Mouse (Mus musculus) brown adipose tissue, adult 24 weeks (tissue): ENCODE measurements around the gene Stpg3. TPM values are rescaled to one million over a fixed set of nuclear protein-coding genes. Genes with fewer than 3 reads are reported as not detected.
A peak's percentile ranks its signal among the peaks of the same experiment; 100 is the strongest.

ENCODE experiments used
- H3K27ac ChIP-seq: fragments of 200-500 bp; replicated peaks from 2 replicates; pipeline ENCODE4 v1.5.1; 2012; ENCODE audit warnings: low read depth, mild to moderate bottlenecking, low read length
- H3K4me1 ChIP-seq: fragments of 200-500 bp; 2 replicates; pipeline ENCODE4 v1.6.1; 2012; ENCODE audit warnings: low read length, mixed read lengths; ENCODE audit not compliant: control insufficient read depth, insufficient read depth, insufficient read length
- H3K4me3 ChIP-seq: fragments of 200-500 bp; 2 replicates; pipeline ENCODE4 v1.5.1; 2012; ENCODE audit warnings: low read depth, mild to moderate bottlenecking, low read length, moderate library complexity; ENCODE audit not compliant: insufficient read depth
- polyA plus RNA-seq: library from polyadenylated mRNA; stranded (reverse); fragments of >200 nt; gene quantifications from 2 replicates; pipeline ENCODE4 v1.2.4, GENCODE M21; 2012; ENCODE audit not compliant: missing spikeins, insufficient read depth, insufficient read length

The Stpg3 gene
- polyA plus RNA-seq, 1 experiment = not detected

- H3K27ac ChIP-seq = no peak overlapping the region
- H3K4me1 ChIP-seq = peaks cover 15% of the 10 kb centered on the region
- no peak overlapping the region for H3K4me3 ChIP-seq
Observed at GRCm38 (mm10) chr2:25200631-25201030, 13.8 kb downstream of the Stpg3 start.

GRCm38 (mm10) chr2:25197946-25198345 is 16.5 kb downstream of the Stpg3 start:
- no peak overlapping the region for H3K4me3 ChIP-seq
- peaks cover 22% of the 10 kb centered on the region for H3K4me1 ChIP-seq
- H3K27ac ChIP-seq = peak overlapping the region; percentile 85

DNA sequence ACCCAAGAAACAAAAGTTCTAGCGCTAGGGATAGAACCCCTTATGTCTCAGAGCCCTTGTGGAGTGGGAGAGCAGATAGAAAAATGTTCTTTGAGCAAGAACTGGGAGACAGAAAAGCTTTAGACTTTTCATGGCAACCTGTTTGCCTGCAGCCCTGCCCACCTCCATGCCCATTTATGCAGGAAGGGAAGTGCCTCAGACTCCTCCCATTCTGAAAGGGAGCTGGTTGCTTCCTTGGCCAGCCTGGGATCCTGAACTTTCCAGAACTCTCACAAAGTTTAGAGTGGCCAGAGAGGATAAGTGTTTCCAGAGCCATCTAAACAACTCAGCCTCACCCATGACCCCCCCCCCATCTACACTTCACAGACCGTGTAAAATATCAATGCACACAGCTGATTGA is 17.2 kb downstream of the Stpg3 start:
- Histone ChIP-seq H3K27ac (peak overlapping the region; percentile 85), H3K4me1 (peaks cover 22% of the 10 kb centered on the region), H3K4me3 (peak overlapping the region; percentile 10)

DNA sequence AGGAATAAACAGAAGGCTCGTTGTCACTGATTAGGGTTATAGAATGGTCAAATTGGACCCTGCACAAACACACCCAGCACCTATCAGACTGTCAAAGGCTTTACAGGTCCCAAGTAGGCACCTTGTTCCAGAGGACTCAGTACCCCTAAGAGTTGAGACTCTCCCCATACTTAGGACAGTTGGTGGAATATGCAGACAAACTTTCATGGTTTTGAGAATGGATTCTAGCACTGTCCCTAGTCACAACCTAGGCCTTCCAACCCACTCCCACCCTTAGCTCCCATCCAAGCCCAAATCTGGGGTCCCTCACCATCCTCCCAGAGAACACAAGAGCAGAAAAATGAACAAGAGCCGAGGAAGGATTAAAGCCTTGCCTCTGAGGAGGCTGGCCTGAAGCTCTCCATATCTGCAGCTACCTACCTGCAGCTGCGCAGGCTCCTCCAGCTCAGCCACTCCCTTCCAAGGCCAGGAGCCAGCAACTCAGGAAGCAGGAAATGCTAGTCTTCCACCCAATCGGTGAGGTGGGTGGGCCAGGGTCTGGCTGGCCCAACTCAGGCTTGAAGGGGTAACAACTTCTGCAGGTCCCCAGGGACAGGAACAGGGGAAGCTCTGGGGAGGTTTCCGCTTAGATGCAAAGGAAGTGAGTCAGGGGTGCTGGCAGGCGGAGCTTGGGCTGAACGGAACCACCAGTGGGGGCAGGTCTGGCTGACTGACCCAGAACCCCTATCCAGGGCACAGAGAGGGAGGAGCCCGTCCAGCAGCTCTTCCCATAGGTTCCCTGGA is 18.1 kb downstream of the Stpg3 start, which contains the start of gene Tor4a:
Tor4a (minus strand) TSS at position 715 of the 783 bp plus-strand sequence.
- peak within 1 kb of the TSS; percentile 85 for H3K27ac ChIP-seq
- peaks cover 22% of the 10 kb centered on the region for H3K4me1 ChIP-seq
- H3K4me3 ChIP-seq = peak within 1 kb of the TSS; percentile 63

GRCm38 (mm10) chr2:25195211-25196156 is 19.0 kb downstream of the Stpg3 start:
- H3K4me1 ChIP-seq = peaks cover 22% of the 10 kb centered on the region

GRCm38 (mm10) chr2:25194486-25195171 is 19.8 kb downstream of the Stpg3 start:
- peak overlapping the region; percentile 70; the same call in 1 of the 2 replicates for H3K27ac ChIP-seq

More at GRCm38 (mm10) chr2:25195211-25196156, 19.0 kb downstream of the Stpg3 start:
- Histone ChIP-seq H3K4me3 (peak overlapping the region; percentile 63), H3K27ac (peak overlapping the region; percentile 84)

GRCm38 (mm10) chr2:25194006-25194405 is 20.4 kb downstream of the Stpg3 start:
- Histone ChIP-seq H3K27ac (peak overlapping the region; percentile 70), H3K4me1 (peaks cover 22% of the 10 kb centered on the region), H3K4me3 (0 out of 2 replicates have a peak overlapping the region, but pooled peaks have one; percentile 0)

More at GRCm38 (mm10) chr2:25194486-25195171, 19.8 kb downstream of the Stpg3 start:
- Histone ChIP-seq H3K4me3 (peak overlapping the region; percentile 63), H3K4me1 (peaks cover 22% of the 10 kb centered on the region)

DNA sequence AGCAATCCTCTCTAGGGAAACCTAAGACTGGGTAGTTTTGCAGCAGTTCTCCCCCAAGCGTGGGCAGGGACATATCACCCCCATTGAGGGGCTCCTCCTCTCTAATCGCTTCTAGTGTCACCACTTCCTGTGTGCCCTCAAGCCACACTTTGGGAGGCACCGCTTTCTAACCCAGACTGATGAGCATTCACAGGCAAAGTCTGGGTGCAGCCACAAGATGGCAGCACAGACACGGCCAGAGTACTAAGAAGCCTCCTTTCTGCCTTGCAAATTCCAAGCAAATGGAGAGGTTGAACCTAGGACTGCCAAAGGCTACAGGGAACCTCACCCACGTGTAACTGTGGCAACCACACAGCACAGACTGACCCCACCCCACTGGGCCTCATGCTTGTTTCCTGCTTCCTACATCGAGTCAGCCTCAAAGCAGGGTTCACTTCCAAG is 21.1 kb downstream of the Stpg3 start:
- peak overlapping the region; percentile 0; the same call in 1 of the 2 replicates for H3K4me3 ChIP-seq
- H3K27ac ChIP-seq = peak overlapping the region; percentile 70
- H3K4me1 ChIP-seq = peaks cover 21% of the 10 kb centered on the region

DNA sequence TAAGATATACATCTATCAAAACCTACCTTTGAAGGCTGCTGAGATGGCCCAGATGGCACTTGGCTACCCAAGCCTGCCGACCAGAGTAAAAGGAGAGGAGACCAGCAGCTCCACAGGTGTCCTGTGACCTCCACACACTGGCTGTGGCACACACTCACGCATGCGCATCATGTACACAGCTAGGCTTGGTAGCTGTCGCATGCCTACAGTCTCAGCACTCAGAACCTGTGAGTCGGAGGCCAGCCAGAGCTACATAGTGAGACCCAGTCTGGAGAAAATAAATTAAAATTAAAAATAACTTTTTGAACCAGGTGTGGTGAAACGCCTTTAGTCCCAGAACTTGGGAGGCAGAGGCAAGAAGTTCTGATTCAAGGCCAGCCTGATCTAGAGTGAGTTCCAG is 26.6 kb downstream of the Stpg3 start:
- H3K4me3 ChIP-seq = no peak overlapping the region
- H3K27ac ChIP-seq = no peak overlapping the region
- H3K4me1 ChIP-seq = peaks cover 11% of the 10 kb centered on the region

DNA sequence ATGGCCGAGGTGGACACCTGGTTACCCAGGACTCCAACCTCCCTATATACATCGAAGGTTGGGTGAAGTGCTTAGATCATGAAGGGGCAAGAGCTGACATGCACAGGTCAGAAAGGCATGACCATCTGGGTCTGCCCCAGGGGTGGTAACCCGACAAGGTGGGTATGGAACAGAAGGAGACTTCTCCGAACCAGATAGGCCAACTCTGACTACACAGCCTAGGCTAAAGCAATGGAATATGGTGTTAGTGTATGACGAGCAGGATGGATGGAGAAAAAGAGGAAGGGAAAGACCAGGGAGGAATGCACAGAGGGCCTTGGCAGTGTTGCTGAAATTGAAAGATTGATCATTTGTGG is 27.9 kb downstream of the Stpg3 start:
- H3K4me3 ChIP-seq = no peak overlapping the region
- H3K4me1 ChIP-seq = peaks cover 11% of the 10 kb centered on the region
- no peak overlapping the region for H3K27ac ChIP-seq

- Histone ChIP-seq H3K4me1 (peaks cover 11% of the 10 kb centered on the region), H3K4me3 (peak overlapping the region; percentile 55), H3K27ac (peak overlapping the region; percentile 64)
Observed at GRCm38 (mm10) chr2:25185625-25186574, 28.5 kb downstream of the Stpg3 start.

DNA sequence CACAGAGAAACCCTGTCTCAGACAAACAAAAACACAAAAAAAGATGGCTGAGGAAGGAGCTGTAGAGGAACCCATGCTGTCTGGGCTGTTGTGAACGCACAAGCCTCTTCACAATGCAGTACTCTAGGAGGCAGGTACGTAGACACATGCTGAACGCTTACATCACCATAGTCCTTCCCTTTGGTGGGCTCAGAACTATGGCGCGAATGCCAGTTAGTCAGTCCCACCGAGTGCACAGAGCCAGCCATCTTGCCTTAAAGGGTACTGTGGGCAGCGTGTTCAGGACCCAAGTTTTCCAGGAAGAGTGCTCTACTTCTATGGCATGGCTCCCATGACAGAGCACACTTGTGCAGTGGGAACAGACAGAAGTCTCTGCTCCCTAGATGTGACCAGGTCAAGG is 29.9 kb downstream of the Stpg3 start:
- peak overlapping the region; percentile 64; the same call in 1 of the 2 replicates for H3K27ac ChIP-seq
- H3K4me1 ChIP-seq = peaks cover 11% of the 10 kb centered on the region
- no peak overlapping the region for H3K4me3 ChIP-seq

DNA sequence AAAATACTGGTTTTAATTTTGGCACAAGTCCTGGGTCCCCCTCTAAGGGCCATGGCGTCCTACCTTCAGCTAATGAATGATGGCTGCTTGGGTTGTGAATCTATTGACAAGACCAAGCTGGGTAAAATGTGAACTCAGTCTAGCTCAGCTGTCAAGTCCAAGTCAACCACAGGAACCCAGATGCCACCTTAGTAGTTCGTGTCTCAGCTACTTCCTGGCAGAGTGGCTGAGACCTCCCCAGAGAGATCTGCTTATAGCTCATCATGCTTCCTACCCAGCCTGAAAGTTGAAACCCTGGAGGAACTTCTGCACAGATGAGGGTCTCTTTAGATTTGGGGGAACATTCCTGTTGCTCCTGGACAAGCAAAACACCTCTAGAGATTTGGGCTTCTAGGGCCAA is 31.1 kb downstream of the Stpg3 start:
- Histone ChIP-seq H3K4me1 (peaks cover 16% of the 10 kb centered on the region), H3K27ac (peak overlapping the region; percentile 26), H3K4me3 (peak overlapping the region; percentile 40)

- H3K27ac ChIP-seq = no peak overlapping the region
Observed at GRCm38 (mm10) chr2:25182664-25183063, 31.8 kb downstream of the Stpg3 start.

More at GRCm38 (mm10) chr2:25182664-25183063, 31.8 kb downstream of the Stpg3 start:
- peaks cover 16% of the 10 kb centered on the region for H3K4me1 ChIP-seq
- H3K4me3 ChIP-seq = peak overlapping the region; percentile 58
